Mouse (Mus musculus): ENCODE results near the gene Rnpep. TPM values are rescaled to one million over a fixed set of nuclear protein-coding genes. Genes with fewer than 3 reads are reported as not detected.

Rnpep gene
- total RNA-seq (2014; fragmentation: Nextera tagmentation) (not detected in 2 replicates), total RNA-seq (2017) (0.17 and 1.4 TPM in 2 replicates), polyA plus RNA-seq (2012) (0.03 TPM in 1 of 2 replicates, not detected in the other)

- Histone ChIP-seq H3K4me1 (ENCODE audit: insufficient read depth, low read depth, low read length) (peaks cover 8% of the 10 kb centered on the region; the same call in 1 of the 2 replicates), H3K36me3 (replicated peaks) (no peaks in the 10 kb centered on the region), H3K4me3 (ENCODE audit: low read depth, low read length) (peak within 1 kb of the TSS; percentile 25; the same call in 1 of the 2 replicates), H3K27me3 (ENCODE audit: insufficient read depth, low read length) (peaks cover 28% of the 10 kb centered on the region), H3K9me3 (replicated peaks) (peaks cover 3% of the 10 kb centered on the region; the same call in 1 of the 2 replicates)
- no peak for TF ChIP-seq CTCF (IDR thresholded peaks at IDR 0.05; ENCODE audit: low read depth, low read length)
- TF ChIP-seq GATA2 (IDR thresholded peaks at IDR 0.05; ENCODE audit: borderline replicate concordance, low read depth, low read length), result no peak
- no peak for TF ChIP-seq GATA1 (IDR thresholded peaks at IDR 0.05; ENCODE audit: borderline replicate concordance, low read length)
- TF ChIP-seq TAL1 (conservative IDR thresholded peaks at IDR 0.05; ENCODE audit: low read depth, low read length), result no peak
- no peak for TF ChIP-seq POLR2AphosphoS5 (IDR thresholded peaks at IDR 0.05; ENCODE audit: insufficient replicate concordance, low read depth, low read length)
- ATAC-seq (ENCODE audit: extremely low read depth, insufficient number of reproducible peaks, low FRiP score, poor library complexity, severe bottlenecking) (no peak), DNase-seq (ENCODE audit: low spot score) (no peak)
These were observed at the start of gene Rnpep for GRCm38 (mm10) chr1:135283826-135284291. TSS of gene Rnpep (minus strand) at chr1:135284084.

DNA sequence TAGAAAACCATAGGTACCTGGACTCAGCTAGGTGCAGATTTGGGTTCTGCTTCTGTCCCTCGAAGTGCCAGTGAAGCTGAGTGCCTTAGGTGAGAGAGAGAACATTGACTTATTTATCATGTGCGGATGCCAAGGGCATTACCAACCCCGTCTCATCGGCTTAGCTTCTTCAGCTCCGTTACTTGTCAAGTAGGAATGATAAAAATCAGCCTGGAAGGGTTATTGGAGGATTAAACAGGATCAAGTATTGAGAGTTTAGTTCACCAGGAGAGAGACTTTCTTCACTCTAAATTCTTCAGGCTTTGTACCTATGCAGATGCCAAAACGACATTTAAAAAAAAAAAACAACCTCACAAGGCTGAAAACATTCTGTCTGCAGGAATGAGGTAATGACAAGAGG lies 46.7 kb upstream of the Rnpep start:
- no peaks in the 10 kb centered on the region for H3K9me3 ChIP-seq (replicated peaks)
- TF ChIP-seq POLR2AphosphoS5 (IDR thresholded peaks at IDR 0.05; ENCODE audit: insufficient replicate concordance, low read depth, low read length) (no peak), GATA2 (IDR thresholded peaks at IDR 0.05; ENCODE audit: borderline replicate concordance, low read depth, low read length) (no peak), GATA1 (IDR thresholded peaks at IDR 0.05; ENCODE audit: borderline replicate concordance, low read length) (no peak), CTCF (IDR thresholded peaks at IDR 0.05; ENCODE audit: low read depth, low read length) (no peak)
- ATAC-seq (ENCODE audit: extremely low read depth, insufficient number of reproducible peaks, low FRiP score, poor library complexity, severe bottlenecking) (no peak), DNase-seq (ENCODE audit: low spot score) (no peak)
- H3K27me3 ChIP-seq (ENCODE audit: insufficient read depth, low read length), result peaks cover 43% of the 10 kb centered on the region
- no peak overlapping the region for H3K4me3 ChIP-seq (ENCODE audit: low read depth, low read length)
- H3K36me3 ChIP-seq (replicated peaks), result no peaks in the 10 kb centered on the region
- no peaks in the 10 kb centered on the region; the same call in 1 of the 2 replicates for H3K4me1 ChIP-seq (ENCODE audit: insufficient read depth, low read depth, low read length)

GRCm38 (mm10) chr1:135328368-135328767 lies 44.5 kb upstream of the Rnpep start:
- DNase-seq (ENCODE audit: low spot score), result no peak

DNA sequence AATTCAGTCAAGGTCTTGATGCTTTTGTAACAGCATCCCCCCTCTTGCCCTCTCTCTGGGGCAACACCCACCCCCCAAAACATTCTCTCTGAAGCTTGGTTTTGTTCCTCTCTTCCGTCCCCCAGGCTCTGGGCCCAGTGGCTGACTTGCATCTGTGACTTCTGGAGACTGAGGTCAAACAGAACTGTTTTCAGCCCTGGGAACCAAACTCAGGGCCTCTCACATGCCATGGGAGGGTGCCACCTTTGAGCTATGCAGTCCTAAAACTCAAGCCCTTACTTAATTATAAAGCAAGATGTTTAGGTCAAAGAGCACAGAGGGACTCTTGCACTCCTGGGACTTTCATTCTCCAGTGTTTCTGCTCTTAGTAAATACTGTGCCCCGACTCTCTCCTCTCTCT lies 42.0 kb upstream of the Rnpep start:
- H3K4me3 ChIP-seq (ENCODE audit: low read depth, low read length), result no peak overlapping the region
- no peak for DNase-seq (ENCODE audit: low spot score)
- TF ChIP-seq GATA2 (IDR thresholded peaks at IDR 0.05; ENCODE audit: borderline replicate concordance, low read depth, low read length), result no peak
- H3K36me3 ChIP-seq (replicated peaks), result no peaks in the 10 kb centered on the region
- ATAC-seq (ENCODE audit: extremely low read depth, insufficient number of reproducible peaks, low FRiP score, poor library complexity, severe bottlenecking), result no peak
- H3K4me1 ChIP-seq (ENCODE audit: insufficient read depth, low read depth, low read length), result no peaks in the 10 kb centered on the region
- H3K9me3 ChIP-seq (replicated peaks), result no peaks in the 10 kb centered on the region
- H3K27me3 ChIP-seq (ENCODE audit: insufficient read depth, low read length), result peaks cover 54% of the 10 kb centered on the region

More at GRCm38 (mm10) chr1:135328368-135328767, 44.5 kb upstream of the Rnpep start:
- Histone ChIP-seq H3K4me3 (ENCODE audit: low read depth, low read length) (no peak overlapping the region), H3K27me3 (ENCODE audit: insufficient read depth, low read length) (peaks cover 49% of the 10 kb centered on the region), H3K4me1 (ENCODE audit: insufficient read depth, low read depth, low read length) (no peaks in the 10 kb centered on the region), H3K9me3 (replicated peaks) (no peaks in the 10 kb centered on the region), H3K36me3 (replicated peaks) (no peaks in the 10 kb centered on the region)
- ATAC-seq (ENCODE audit: extremely low read depth, insufficient number of reproducible peaks, low FRiP score, poor library complexity, severe bottlenecking), result no peak
- TF ChIP-seq GATA2 (IDR thresholded peaks at IDR 0.05; ENCODE audit: borderline replicate concordance, low read depth, low read length), result no peak

DNA sequence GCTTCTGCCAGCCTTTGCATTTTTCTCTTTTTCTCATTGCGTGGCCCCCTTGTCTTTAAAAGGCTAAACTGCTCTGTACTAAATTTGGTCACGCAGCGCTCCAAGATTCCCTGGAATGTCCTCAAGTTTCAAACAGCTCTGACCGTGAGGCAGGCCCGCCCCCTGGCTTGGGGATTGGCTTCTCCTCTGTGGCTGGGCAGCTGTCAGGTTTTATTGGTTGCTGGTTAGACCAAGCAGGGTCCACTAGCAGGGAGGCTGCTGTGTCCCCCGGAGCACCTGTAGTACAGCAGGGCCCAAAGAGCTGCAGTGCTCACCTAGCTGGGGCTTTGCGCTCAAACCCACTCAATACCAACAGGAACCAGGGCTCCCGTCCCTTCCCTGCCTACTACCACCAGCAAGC lies 40.7 kb upstream of the Rnpep start, which contains the start of gene Lmod1:
Gene Lmod1 (plus strand): TSS at position 237 of the 400 bp plus-strand sequence.
- no peak within 1 kb of the TSS for H3K4me3 ChIP-seq (ENCODE audit: low read depth, low read length)
- H3K9me3 ChIP-seq (replicated peaks), result no peaks in the 10 kb centered on the region
- TF ChIP-seq POLR2AphosphoS5 (IDR thresholded peaks at IDR 0.05; ENCODE audit: insufficient replicate concordance, low read depth, low read length), result no peak
- no peak for TF ChIP-seq GATA2 (IDR thresholded peaks at IDR 0.05; ENCODE audit: borderline replicate concordance, low read depth, low read length)
- TF ChIP-seq CTCF (IDR thresholded peaks at IDR 0.05; ENCODE audit: low read depth, low read length), result no peak
- H3K27me3 ChIP-seq (ENCODE audit: insufficient read depth, low read length), result peaks cover 60% of the 10 kb centered on the region
- DNase-seq (ENCODE audit: low spot score) (no peak), ATAC-seq (ENCODE audit: extremely low read depth, insufficient number of reproducible peaks, low FRiP score, poor library complexity, severe bottlenecking) (no peak)
- no peaks in the 10 kb centered on the region for H3K4me1 ChIP-seq (ENCODE audit: insufficient read depth, low read depth, low read length)
- H3K36me3 ChIP-seq (replicated peaks), result no peaks in the 10 kb centered on the region

DNA sequence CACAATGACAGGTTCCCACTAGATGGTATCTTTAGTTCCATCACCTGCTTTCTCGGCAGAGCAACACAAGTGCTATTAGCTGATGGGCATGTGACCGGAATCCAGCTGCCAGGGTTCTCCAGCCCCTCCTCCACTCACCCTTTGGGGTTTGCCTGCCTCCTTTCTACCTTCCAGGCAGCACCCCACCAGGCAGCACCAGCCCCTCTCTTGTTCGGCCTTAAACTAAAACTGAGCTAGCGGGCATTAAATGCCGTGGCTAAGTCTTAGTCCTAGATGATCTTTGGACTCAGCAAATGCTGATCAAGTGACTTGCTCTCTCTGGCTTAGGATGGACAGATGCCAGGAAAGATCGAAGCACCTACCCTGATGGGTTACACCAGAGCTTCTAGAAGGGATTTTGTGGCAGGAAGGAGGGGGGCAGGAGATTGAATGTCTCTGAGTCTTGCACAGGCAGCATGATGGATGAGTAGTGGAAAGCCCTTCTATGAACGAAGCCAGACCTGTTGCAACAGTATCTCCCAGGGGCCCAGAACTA lies 39.5 kb upstream of the Rnpep start:
- no peak overlapping the region for H3K4me3 ChIP-seq (ENCODE audit: low read depth, low read length)
- TF ChIP-seq CTCF (IDR thresholded peaks at IDR 0.05; ENCODE audit: low read depth, low read length) (no peak), POLR2AphosphoS5 (IDR thresholded peaks at IDR 0.05; ENCODE audit: insufficient replicate concordance, low read depth, low read length) (no peak), TAL1 (conservative IDR thresholded peaks at IDR 0.05; ENCODE audit: low read depth, low read length) (no peak), GATA1 (IDR thresholded peaks at IDR 0.05; ENCODE audit: borderline replicate concordance, low read length) (no peak), GATA2 (IDR thresholded peaks at IDR 0.05; ENCODE audit: borderline replicate concordance, low read depth, low read length) (no peak)
- no peaks in the 10 kb centered on the region for H3K9me3 ChIP-seq (replicated peaks)
- no peaks in the 10 kb centered on the region for H3K36me3 ChIP-seq (replicated peaks)
- ATAC-seq (ENCODE audit: extremely low read depth, insufficient number of reproducible peaks, low FRiP score, poor library complexity, severe bottlenecking) (no peak), DNase-seq (ENCODE audit: low spot score) (no peak)
- H3K4me1 ChIP-seq (ENCODE audit: insufficient read depth, low read depth, low read length), result no peaks in the 10 kb centered on the region
- peaks cover 59% of the 10 kb centered on the region for H3K27me3 ChIP-seq (ENCODE audit: insufficient read depth, low read length)

All from G1E (cell line).